Mouse (Mus musculus) frontal cortex, postnatal 10 days (tissue): ENCODE results near the gene Card10.
A peak's percentile ranks its signal among the peaks of the same experiment; 100 is the strongest.

Source experiments
- DNase-seq, 2 experiments: peaks; one replicate each; pipeline ENCODE4 v3.0.0; 2022; ENCODE audit warnings: low spot score in 2 of 2, mixed read lengths in 1 of 2

Gene Card10

DNA sequence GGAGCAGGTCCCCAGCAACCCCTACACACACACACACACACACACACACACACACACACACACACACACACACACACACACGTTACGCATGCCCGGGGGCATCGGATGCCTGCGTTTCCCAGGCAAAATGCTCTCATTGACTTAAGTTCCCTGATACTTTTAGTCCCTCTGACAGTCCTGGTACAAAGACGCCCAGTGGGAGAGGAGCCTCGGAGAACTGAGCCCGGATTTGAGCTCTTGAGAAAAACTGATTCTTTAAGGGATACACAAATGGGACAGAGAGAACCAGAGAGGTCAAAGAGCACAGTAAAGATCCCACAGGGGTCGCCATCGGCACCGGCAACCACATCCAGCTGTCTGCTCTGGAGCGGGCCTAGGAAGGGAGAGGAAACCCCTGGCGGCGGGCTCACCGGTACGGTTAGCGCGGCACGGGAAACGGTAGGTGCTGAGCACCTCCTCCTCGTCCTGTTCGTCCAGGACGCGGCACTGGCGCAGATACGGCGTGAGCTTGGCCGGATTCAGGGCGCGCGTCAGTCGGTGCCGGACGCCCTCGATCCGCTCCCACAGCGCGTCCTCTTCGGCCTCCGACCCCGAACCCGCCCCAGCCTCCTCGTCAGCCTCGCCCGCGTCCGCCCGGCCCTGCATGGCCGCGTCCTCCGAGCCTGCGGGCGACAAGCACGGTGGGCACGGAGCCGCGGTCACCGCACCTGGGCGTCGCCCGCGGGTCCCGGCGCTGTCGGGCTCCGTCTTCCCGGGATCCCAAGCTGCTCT lies 686 bp downstream of the Card10 start:
- no peak for DNase-seq

DNA sequence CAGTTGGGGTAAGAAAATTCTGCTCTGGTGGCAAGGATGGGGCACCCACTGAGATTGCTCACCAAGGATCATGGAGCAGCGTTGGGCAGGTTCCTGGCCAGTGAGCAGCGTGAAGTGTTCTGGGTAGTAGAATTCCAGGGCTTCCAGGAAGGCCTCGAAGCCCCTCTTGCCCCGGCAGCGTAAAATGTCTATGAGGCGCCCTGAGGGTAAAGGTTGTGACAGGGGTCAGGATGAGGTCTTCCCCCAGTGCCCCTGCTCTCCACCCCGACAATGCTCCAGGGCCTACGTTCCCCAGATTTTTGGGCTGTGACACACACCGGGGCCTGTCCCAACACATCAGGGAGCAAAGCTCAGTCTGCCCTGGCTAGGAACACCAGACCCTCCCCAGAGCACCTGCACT lies 1.3 kb downstream of the Card10 start:
- no peak for DNase-seq

DNA sequence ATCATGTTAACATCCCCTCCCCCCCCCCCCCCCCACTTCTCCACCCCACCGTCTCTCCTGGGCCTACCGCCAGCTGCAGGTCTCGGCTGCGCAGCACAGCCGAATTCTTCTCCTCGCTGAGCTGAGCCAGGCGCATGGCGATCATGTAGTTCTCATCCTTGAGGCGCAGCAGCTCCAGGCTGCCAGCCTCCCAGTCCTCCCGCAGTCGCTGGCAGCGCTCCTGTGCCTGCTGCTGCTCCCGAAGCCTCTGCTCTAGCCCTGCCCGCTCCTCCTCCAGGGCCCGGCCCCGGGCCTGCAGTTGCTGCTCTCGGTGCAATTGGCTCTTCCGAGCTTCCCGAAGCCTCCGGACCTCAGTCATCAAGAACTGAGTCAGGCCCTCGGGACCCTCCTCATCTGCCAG lies 3.8 kb downstream of the Card10 start:
- no peak for DNase-seq

DNA sequence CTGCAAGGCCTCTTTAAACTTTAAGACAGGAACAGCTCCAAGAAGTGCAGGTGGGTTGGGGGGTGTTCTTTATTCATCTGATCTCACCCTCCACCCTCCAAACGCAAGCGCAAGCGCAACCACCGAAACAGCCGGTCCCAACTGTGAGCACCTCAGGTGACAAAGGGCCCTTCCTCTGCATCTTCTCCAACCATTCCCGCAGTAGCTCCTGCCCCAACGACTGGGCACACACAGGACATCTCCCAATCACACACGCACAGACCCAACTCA lies 5.8 kb downstream of the Card10 start:
- DNase-seq, result no peak

DNA sequence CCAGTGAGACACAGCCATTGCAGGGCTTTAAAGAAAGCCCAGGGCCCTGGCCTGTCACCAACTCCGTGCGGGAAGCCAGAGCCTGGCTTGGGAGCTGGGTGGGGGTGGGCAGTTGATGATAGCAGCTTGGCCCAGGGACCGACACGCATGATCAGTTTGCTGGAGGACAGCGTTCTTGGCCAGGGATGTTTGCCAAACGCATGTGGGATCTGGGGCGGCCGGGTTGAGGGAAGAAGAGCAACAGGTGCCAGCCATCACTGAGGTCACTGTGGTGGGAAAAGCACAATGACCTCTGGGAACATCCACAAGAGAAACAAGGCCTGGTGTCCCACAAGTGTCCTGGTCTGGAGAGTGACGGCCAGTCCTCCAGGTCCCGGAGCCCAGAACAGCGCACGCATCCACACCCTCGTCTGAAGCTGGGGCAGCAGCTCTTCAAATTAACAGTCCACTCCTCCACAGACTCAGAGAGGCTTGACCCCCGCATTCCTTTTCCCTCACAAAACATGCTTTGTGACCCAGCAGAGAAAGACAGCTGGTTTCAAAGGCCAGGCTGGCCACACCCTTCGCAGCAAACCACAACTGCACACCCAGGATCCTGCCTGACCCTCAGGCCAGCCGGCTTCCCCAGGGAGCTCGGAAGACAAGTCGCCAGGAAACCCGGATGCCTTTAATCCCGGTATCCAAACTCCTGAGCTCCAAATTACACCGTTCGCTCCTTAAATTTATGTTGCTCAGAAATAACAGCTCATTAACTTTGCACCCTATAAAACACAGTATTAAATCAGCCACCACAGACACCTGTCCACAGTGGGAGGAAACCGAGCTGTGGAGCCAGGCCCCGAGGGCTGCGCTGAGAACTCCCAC lies 6.4 kb downstream of the Card10 start:
- no peak for DNase-seq

DNA sequence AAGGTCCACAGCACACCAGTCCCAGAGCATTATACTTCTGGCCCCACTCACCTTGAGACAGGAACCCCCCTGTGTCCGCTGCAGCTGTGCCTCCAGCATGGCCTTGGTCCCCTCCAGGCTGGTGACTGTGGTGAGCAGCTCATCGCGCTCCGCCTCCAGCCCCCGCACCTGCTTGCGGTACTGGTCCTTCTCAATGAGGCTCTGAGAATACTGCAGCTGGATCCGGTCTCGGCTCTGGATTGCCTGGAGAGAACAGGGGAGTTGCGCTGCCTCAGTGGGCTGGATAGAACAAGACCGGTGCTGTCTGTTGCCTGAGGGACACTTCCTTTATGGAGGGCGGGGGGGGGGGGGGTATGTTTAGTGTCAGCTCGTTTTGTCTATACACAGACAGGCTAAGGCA lies 11.9 kb downstream of the Card10 start:
- no peak for DNase-seq

DNA sequence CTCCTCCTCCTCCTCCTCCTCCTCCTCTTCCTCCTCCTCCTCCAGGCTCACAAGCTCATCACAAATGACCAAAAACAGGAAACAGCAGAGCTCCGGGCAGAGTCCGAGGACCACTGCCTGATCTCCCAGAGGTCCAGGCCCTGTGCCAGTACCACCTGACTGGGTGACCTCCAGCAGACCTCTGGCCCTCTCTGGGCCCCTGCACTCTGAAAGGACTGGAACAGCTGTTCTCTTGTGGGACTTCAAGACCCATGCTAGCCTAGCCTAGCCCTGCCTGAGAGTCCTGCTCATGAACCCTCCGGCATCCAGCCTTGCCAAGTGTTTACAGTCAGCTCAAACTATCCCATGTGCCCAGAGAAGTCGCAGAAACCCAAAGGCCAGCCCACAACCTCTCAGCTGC lies 12.4 kb downstream of the Card10 start:
- DNase-seq, result no peak

DNA sequence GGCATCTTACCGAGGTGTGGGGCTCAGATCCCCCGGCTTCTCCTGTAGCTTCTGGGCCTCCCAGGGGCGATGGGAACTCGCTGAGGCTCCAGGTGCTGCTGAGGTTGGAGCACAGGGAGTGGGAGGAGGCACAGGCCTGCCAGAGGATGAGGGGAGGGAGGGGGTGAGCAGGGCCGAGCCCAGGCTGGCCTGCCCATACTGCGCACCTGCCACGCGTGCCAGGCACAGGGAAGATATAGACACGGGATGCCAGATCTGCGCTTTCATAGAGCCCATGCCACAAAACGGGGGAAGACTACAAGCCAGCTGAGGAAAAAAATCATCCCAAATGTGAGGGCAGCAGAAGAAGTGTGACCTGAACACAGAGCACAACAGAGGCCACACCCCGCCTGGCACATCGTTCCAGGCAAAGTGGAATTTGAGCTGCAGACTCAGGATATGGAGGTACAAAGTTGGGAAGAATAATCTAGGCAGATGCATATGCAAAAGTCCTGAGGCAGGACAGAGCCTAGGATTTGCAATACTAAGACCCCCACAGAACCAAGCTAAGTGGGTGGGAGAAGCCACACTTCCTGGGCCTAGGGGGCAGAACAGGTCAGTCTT lies 13.0 kb downstream of the Card10 start:
- DNase-seq, result no peak

DNA sequence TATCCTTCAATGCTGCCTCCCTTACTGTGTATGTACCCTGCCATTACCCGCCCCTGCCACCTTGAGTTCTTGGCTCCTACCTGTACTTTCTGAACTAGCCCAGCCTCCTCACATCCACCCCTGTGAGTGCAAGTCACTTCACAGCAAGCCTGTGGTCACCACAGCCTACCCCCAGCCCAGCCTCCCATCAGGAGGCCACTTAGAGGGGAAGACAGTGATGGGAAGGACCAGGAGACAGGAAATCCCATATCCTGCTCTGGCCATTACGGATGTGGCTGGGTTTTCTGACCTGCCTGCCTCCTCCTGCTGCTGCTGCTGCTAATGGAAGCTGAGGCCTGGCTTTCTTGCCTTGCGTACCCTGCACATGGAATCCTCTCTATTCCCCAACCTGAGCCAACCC lies 14.8 kb downstream of the Card10 start:
- no peak for DNase-seq

DNA sequence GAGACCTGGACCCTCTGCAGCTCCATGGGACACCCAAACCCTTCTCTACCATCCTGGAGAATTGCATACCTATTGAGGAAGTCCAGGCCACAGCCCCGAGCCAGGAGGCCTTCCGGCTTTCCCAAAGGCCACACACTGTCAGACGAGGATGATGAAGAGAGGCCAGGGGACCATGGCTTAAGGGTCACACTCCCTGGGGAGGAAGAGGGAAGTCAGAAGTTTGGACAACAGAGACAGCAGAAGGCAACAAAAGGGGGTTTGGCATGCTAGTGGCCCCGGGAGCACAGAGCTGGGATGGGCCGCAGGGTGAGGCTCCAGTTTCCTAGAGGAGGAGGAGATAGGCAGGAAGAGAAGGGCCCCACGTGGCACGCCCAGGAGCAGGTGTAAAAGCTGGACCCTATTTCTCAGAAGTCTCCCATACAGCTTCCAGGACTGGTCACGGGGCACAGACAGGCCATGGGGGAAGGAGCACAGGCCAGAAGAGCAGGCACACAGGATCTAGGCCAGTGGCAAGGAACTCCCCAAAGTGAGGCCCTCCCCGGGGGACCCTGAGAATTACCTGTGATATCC lies 15.5 kb downstream of the Card10 start:
- DNase-seq, result no peak

DNA sequence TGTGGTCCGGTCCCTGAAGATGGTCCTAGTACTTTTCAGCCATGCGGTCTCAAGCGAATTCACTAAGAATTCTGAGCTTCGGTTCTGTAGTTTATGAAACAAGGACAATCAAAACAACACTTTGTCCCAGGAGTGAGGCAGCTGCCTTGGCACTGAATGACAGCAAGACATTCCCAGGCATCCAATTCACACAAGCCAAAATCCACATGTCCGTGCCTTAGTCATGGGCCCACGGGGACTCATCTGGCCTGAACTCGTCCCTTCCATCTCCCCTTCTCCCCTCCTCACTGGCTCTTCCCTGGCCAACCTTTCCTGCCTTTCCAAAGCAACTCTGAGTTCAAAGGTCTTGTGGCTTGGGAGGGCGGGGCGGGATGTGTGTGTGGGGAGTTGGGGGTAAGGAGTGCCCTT lies 16.4 kb downstream of the Card10 start:
- no peak for DNase-seq

DNA sequence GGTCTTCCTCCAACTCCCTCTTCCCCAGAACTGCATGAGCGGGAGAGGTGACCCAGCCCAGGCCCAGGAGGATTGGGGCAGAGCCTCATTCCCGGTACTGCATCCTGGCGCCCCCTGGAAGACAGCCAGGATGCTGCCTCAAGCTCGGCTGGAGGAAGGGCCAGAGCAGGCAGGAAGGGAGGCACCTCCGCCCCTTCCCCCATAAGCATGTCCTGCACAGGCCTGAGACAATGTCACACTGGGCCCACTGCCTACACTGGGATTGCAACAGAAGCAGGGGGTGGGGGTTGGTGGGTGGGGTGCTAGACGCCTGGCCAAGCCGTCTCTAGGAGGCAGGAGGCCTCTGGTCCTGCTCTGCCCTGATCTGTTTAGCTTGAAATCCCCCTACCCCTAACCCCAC lies 16.9 kb downstream of the Card10 start:
- no peak for DNase-seq

DNA sequence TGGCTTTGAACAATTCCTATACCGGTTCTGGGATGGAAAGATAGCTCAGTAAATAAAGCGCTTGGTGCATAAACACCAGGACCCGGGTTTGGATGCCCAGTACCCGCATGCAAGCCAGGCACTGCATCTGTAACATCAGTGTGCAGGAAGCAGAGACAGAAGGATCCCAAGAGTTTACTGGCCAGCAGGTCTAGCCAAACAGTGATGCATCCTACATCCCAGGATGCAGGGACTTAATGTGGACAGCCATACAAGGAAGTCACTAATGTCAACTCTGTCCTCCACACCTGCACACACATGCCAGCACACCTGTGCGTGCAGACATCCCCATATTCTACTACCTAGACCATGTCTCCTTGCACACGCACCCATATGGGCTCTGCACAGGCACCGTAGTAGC lies 17.6 kb downstream of the Card10 start:
- DNase-seq, result no peak

DNA sequence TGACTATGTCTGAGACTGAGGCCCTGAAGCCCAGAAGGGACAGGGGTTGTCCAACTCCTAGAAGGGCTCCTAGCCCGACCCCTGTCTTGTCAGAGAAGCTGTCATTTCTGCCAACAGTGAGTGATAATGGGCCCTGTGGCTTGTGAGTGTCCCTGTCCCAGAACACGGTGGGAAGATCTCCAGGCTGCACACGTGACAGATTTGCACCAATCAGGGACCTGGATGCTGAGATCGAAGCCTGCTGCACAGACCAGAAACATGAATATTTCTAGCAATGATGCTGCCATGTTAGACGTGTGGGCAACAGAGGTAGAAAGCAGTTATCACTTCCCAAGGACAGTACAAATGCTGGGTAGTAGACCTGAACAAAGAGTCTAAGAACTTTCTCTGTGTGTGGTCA lies 18.3 kb downstream of the Card10 start:
- DNase-seq, result no peak

DNA sequence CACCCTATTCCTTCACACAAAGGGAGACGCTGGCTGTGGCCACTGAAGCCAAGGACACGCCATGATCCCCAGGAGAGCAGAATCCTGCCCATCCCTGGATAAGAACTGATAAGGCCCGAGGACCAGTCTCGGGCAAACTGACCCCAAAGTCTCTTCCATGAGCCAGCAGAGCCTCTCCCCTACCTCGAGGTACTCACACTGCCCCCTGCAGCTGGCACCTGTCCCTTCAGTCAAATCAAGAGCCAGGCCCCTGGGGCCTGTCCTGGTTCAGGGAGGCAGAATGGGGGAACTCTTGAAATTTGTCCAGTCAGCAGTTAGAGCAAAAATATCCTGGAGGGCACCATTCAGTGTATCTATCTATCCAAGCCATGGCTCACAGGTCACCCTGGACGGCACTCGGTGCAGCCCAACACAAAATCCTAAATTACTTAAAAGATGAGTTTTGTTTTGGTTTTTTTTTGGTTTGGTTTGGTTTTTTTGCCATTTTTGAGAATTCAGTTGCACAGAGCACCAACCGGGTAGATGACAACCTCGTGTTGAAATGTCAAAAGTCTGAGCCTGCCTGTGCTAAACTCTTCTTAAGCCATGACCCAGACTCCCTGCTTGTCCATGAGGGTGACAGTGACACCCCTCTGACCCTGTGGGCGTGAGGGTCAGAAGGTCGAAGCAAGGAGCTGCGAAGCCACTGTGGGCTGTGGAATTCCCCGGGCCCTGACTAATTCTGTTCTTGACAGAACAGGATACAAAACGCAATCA lies 20.3 kb downstream of the Card10 start:
- DNase-seq, result no peak

DNA sequence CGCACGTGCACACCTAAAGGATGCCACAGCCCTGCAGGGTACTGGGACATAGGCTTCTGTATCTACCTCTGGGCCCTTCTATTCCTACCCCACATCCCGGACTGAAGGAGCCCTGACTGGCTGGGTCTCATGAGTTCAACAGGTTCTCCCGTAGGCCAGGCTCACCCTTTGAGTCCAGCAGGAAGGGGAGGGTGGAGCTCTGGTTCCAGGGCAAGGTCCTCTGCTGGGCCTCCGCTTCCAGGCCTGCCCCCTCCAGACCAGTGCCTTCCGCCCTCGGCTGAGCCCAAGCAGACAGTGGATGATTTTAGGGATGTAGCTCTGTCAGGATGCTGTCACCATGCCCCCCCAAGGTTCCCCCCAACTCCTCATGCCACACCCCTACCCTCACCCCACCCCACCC lies 21.9 kb downstream of the Card10 start:
- no peak for DNase-seq

DNA sequence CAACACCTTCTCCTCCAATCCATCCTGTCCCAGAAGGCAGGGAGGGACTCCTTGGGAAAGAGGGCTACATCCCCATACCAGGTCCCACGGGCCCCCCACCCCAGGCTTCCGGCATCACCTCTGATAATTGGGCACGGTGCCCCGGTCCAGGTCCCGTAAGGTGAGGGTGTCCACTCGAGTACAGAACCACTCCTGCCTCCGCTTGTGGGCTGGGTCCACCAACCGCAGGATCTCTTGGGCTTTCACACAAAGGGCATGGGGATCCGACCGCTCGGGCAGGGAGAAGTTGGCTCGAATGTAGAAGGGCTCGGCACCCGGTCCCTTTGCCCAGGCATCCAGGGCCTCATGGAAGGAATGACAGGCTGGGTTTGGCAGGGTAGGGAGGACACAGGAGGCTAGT lies 22.5 kb downstream of the Card10 start:
- DNase-seq, result no peak

DNA sequence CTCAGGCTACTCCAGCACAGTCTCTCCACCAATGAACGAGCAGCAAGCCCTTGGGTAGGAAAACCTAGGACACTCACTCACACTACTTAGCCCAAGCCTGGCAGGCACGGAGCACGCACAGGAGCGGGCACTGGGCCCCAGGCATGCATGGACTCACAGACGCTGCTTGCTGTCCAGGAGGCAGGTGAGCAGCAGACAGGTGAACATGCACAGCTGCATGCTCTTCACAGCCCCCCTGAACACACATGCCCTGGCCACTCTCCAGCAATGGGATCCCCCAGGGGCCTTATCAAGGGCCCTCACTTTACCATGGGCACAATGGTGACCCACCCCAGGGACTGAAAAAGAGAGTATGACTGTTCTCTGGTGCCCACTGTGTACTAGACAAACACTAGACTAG lies 23.2 kb downstream of the Card10 start:
- no peak for DNase-seq

DNA sequence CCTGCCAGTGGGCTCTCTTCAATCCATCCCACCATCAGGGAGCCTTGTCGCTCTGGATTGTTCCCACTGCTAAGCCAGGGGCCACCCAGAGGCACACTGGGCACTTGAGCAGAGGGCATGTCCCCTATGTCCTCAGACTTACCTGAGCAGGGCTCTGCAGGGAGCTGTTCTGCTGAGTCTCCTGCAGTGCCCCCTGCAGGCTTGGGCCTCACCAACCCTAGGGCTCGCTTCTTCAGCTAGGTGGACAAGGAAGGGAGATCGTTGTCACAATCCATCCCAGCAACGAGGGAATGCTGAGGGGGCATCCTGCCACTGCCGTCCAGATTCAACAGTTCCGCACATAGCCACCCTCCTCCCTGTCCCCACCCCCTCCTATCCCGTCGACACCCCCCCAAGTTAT lies 23.6 kb downstream of the Card10 start:
- no peak for DNase-seq

DNA sequence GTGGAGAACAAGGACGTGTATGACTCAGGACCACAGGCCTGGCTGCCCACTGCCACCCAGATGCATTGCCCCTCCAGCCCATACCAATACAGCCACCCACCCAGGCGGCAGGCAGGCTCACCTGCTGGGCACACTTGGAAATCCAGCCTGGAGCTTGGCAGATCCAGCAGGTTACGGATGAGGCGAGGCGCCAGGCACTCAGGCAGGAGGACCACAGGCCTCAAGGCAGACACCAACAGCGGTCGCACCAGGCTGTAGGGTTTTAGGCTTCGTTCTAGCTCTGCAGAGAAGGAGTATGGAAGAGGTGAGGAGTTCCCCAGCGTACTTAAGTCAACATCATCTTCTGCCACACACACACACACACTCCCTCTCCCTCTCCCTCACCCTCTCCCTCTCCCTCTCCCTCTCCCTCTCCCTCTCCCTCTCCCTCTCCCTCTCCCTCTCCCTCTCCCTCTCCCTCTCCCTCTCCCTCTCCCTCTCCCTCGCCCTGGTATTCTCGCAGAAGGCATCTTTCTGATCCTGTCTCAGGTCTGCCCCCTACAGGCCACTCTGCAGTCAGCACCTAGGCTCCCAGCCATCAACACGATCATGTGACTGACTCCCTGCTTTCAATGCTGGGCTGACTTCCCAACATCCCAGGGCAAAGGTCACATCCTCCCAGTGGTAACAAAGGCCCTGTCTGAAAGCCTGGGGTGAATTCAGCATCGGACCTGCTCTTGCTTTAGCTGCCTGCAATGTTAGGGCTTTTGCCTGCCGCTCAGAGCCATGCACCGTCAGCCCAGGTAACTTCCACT lies 24.6 kb downstream of the Card10 start:
- DNase-seq, result peak; percentile 81 to 84

DNA sequence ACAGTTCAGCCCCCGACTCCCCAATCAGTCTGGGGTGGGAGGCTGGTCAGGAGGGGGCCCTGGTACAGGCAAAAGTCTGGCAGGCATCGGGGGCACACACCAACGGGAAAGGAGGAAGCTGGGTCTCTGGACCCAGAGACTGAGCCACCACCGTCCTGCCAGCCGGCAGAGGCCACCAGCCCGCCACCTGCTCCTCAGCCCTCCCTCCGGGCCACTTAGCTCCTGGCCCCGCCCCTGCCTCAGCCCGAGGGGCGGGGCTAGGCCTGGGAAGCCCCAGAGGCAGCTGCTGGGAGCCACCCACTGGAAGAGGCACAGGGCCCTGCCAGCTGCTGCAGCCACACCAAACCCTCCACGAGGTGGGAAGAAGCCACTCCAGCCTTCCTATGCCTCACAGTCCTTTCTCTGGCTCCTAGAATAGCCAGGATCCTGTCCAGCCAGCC lies 29.5 kb downstream of the Card10 start, which contains the start of gene Mfng:
TSS of gene Mfng (minus strand) at position 186 of the 440 bp plus-strand sequence.
- DNase-seq, result peak; percentile 67 to 71
